Mouse (Mus musculus): ENCODE results near the gene Zswim4. TPM values are rescaled to one million over a fixed set of nuclear protein-coding genes. Genes with fewer than 3 reads are reported as not detected.
"Not testable (repeated sequence)": the region's sequence is repeated elsewhere in the genome, so short reads cannot be mapped to it uniquely, and the experiment has no call there.

The Zswim4 gene
- polyA plus RNA-seq (2016; fragmentation: Nextera tagmentation; extraction: Ambion mirVana): 32.4 and 32.9 TPM in 2 replicates

DNA sequence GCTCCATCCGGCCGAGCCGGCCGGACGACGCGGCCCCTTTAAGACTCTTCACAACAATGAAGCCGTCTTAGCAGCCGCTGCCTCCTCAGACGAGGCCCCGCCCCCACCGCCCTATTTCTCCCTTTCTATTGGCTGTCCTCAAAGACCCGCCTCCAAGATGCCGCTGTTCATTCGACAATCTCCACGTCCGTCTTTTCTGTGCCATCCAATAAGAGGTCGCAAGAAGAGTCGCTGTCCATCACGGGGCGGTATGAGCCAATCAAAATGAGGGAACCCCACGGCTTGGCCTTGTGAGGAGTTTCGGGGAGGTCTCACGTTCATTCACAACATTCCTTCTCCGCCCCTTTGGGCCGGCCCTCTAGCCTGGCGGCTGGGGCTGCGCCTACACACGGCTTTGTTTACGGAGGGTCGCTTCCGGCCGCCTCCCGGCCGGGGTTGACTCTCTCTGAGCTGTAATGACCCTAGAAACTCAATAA lies at the start of gene Zswim4:
Gene Zswim4, minus strand, starts transcription at position 58 of the 476 bp plus-strand sequence.
- peaks cover 21% of the 10 kb centered on the region for H3K36me3 ChIP-seq
- no peaks in the 10 kb centered on the region for H3K9me3 ChIP-seq
- H3K4me3 ChIP-seq: peak within 1 kb of the TSS; percentile 94
- peak within 1 kb of the TSS; percentile 94 for H3K9ac ChIP-seq
- under 1% methylated on average over 33 of the region's 35 CpGs for WGBS
- peak within 1 kb of the TSS; percentile 93 for H3K4me2 ChIP-seq (replicated peaks)
- peaks cover 21% of the 10 kb centered on the region for H3K4me1 ChIP-seq
- peak; percentile 98 for ATAC-seq (ENCODE audit: insufficient number of reproducible peaks, insufficient read depth, low FRiP score, low TSS enrichment)
- H3K27ac ChIP-seq: peak within 1 kb of the TSS; percentile 88
- H3K27me3 ChIP-seq: no peaks in the 10 kb centered on the region

- H3K36me3 ChIP-seq; H3K27me3 ChIP-seq; H3K4me3 ChIP-seq; H3K27ac ChIP-seq; H3K9me3 ChIP-seq; ATAC-seq (ENCODE audit: insufficient number of reproducible peaks, insufficient read depth, low FRiP score, low TSS enrichment); H3K4me1 ChIP-seq; H3K9ac ChIP-seq; H3K4me2 ChIP-seq (replicated peaks): not testable (repeated sequence)
- WGBS: 60% methylated on average over 5 of the region's 5 CpGs
Measured at GRCm38 (mm10) chr8:84285665-84286064, 48.8 kb upstream of the Zswim4 start.

GRCm38 (mm10) chr8:84284608-84285063 lies 47.8 kb upstream of the Zswim4 start:
- no peak for ATAC-seq (ENCODE audit: insufficient number of reproducible peaks, insufficient read depth, low FRiP score, low TSS enrichment)
- 23% methylated on average over 9 of the region's 9 CpGs for WGBS
- Histone ChIP-seq H3K9me3 (no peaks in the 10 kb centered on the region), H3K4me2 (replicated peaks) (peak overlapping the region; percentile 42), H3K36me3 (no peaks in the 10 kb centered on the region), H3K27ac (peak overlapping the region; percentile 87), H3K4me3 (peak overlapping the region; percentile 21), H3K9ac (no peak overlapping the region), H3K27me3 (no peaks in the 10 kb centered on the region), H3K4me1 (peaks cover 5% of the 10 kb centered on the region; the same call in 1 of the 2 replicates)

DNA sequence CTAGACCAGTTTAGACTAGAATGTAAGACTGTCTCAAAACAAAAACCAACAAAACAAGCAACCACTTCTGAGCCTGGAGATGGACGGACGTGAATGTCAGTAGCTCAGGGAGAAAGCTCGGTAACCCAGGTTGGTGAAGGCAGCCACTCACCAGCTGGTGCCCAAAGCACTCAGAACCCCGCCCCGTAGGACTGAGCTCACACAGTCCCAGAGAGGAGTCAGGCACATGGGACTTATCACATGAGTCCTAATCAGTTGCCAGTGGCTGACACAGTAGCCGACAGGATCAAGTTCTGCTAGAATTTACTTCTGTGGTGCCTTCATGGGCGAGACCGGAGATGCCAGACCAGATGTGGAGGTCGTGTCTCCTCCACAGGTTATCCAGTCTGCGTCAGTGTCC lies 43.9 kb upstream of the Zswim4 start:
- Histone ChIP-seq H3K27me3 (no peaks in the 10 kb centered on the region), H3K9ac (no peak overlapping the region), H3K4me3 (no peak overlapping the region), H3K4me2 (replicated peaks) (no peak overlapping the region), H3K4me1 (peaks cover 5% of the 10 kb centered on the region; the same call in 1 of the 2 replicates), H3K27ac (no peak overlapping the region), H3K9me3 (no peaks in the 10 kb centered on the region), H3K36me3 (no peaks in the 10 kb centered on the region)
- no peak for ATAC-seq (ENCODE audit: insufficient number of reproducible peaks, insufficient read depth, low FRiP score, low TSS enrichment)
- 74% methylated on average over 10 of the region's 10 CpGs for WGBS

GRCm38 (mm10) chr8:84276447-84276846 lies 39.6 kb upstream of the Zswim4 start:
- ATAC-seq (ENCODE audit: insufficient number of reproducible peaks, insufficient read depth, low FRiP score, low TSS enrichment): no peak
- H3K9me3 ChIP-seq: no peaks in the 10 kb centered on the region
- WGBS: 62% methylated on average over 1 of the region's 1 CpGs
- H3K27me3 ChIP-seq: no peaks in the 10 kb centered on the region
- no peak overlapping the region for H3K27ac ChIP-seq
- no peaks in the 10 kb centered on the region for H3K36me3 ChIP-seq
- H3K9ac ChIP-seq: no peak overlapping the region
- H3K4me1 ChIP-seq: no peaks in the 10 kb centered on the region
- H3K4me2 ChIP-seq (replicated peaks): no peak overlapping the region
- no peak overlapping the region for H3K4me3 ChIP-seq

DNA sequence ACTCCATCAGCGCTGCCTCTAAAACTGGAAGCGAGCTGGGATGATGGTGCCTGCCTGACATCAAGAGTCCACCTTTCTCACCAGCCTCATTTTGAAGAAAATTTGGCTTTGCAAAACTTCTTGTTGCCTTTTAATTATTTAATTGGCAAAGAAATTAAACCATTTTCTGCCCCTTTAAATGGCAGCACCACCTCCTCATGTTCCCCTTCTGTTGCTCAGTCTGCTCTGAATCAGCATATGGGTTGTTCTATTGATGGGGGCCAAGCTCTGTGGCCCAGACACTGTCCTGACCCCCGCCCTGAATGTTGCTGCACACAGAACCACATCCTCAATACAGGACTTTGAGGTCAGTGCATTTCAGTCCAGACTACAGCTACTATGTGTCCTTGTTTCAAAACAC lies 37.1 kb upstream of the Zswim4 start:
- Histone ChIP-seq H3K9ac (no peak overlapping the region), H3K4me2 (replicated peaks) (no peak overlapping the region), H3K4me3 (no peak overlapping the region), H3K9me3 (no peaks in the 10 kb centered on the region), H3K27me3 (no peaks in the 10 kb centered on the region), H3K36me3 (no peaks in the 10 kb centered on the region), H3K27ac (no peak overlapping the region), H3K4me1 (peaks cover 7% of the 10 kb centered on the region)
- ATAC-seq (ENCODE audit: insufficient number of reproducible peaks, insufficient read depth, low FRiP score, low TSS enrichment): no peak
- 79% methylated on average over 3 of the region's 3 CpGs for WGBS

- Histone ChIP-seq H3K27ac (no peak overlapping the region), H3K4me3 (no peak overlapping the region), H3K9me3 (no peaks in the 10 kb centered on the region), H3K9ac (no peak overlapping the region), H3K27me3 (no peaks in the 10 kb centered on the region), H3K4me1 (peaks cover 7% of the 10 kb centered on the region), H3K36me3 (no peaks in the 10 kb centered on the region), H3K4me2 (replicated peaks) (no peak overlapping the region)
- 86% methylated on average over 4 of the region's 4 CpGs for WGBS
- no peak for ATAC-seq (ENCODE audit: insufficient number of reproducible peaks, insufficient read depth, low FRiP score, low TSS enrichment)
Measured at GRCm38 (mm10) chr8:84272302-84272701, 35.4 kb upstream of the Zswim4 start.

DNA sequence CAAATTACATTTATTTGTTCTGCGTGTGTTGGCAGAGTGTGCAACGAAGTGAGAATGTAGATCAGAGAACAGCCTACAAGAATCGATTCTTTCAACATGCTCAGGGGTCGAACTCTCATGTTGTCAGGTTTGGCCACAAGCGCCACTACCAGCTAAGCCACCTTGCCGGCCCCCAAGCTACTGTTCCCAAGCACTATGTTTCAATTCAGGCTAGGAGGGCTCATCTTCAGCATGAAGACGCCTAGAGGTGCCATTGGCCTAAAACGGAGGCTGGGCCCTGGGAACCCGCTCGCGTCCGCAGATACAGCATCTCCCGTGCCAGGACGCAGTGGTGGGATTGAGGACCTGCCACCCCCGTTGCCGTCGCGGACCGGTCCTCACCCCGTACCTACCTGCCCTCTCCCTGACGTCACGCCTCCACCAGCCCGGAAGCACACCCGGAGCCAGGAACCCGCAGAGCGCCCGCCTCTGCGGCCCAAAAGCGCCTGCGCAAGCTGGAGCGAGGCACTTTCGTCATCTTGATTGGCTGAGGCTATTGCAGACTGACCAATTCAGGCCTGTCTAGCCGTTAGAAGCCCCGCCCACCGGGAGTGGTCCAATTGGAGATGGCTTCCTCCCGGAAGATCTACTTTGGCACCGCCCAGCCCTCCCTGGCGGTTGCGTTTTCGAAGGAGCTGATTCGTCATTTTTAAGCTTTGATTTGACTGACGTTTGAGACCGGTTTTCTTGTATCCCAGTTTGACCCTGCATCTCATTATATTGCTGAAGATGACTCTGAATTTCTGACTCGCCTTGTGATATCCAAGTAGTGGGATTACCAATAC lies 33.3 kb upstream of the Zswim4 start, which contains the start of gene Ccdc130:
Gene Ccdc130, minus strand, starts transcription at position 431 of the 824 bp plus-strand sequence.
- Histone ChIP-seq H3K27ac (peak within 1 kb of the TSS; percentile 31; the same call in 1 of the 2 replicates), H3K9ac (peak within 1 kb of the TSS; percentile 83), H3K9me3 (no peaks in the 10 kb centered on the region), H3K4me2 (replicated peaks) (peak within 1 kb of the TSS; percentile 85), H3K36me3 (peaks cover 11% of the 10 kb centered on the region), H3K4me3 (peak within 1 kb of the TSS; percentile 81), H3K4me1 (peaks cover 7% of the 10 kb centered on the region), H3K27me3 (no peaks in the 10 kb centered on the region)
- ATAC-seq (ENCODE audit: insufficient number of reproducible peaks, insufficient read depth, low FRiP score, low TSS enrichment): peak; percentile 99
- 2% methylated on average over 44 of the region's 44 CpGs for WGBS

DNA sequence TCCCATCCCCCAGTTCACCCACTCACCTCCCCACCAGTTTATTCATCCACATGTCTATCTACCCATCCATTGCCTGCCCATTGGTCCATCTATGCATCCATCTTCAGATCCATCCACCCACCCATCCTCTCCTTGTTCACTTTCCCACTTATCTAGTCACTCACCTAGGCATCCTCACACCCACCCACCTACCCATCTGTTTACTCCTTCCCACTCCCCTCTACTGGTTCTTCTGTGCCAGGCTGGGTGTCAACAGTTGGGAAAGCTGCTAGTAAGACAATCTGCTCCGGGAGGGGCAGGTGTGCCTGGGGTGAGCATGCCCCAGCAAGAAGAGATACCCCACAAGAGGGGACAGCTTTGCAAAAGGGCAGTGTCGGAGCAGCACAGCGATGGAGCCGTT lies 24.2 kb upstream of the Zswim4 start:
- H3K27me3 ChIP-seq: no peaks in the 10 kb centered on the region
- WGBS: 92% methylated on average over 4 of the region's 4 CpGs
- H3K9ac ChIP-seq: no peak overlapping the region
- peaks cover 4% of the 10 kb centered on the region; the same call in 1 of the 2 replicates for H3K4me1 ChIP-seq
- ATAC-seq (ENCODE audit: insufficient number of reproducible peaks, insufficient read depth, low FRiP score, low TSS enrichment): no peak
- H3K9me3 ChIP-seq: no peaks in the 10 kb centered on the region
- no peak overlapping the region for H3K4me2 ChIP-seq (replicated peaks)
- H3K36me3 ChIP-seq: peaks cover 77% of the 10 kb centered on the region
- no peak overlapping the region for H3K4me3 ChIP-seq
- no peak overlapping the region for H3K27ac ChIP-seq

DNA sequence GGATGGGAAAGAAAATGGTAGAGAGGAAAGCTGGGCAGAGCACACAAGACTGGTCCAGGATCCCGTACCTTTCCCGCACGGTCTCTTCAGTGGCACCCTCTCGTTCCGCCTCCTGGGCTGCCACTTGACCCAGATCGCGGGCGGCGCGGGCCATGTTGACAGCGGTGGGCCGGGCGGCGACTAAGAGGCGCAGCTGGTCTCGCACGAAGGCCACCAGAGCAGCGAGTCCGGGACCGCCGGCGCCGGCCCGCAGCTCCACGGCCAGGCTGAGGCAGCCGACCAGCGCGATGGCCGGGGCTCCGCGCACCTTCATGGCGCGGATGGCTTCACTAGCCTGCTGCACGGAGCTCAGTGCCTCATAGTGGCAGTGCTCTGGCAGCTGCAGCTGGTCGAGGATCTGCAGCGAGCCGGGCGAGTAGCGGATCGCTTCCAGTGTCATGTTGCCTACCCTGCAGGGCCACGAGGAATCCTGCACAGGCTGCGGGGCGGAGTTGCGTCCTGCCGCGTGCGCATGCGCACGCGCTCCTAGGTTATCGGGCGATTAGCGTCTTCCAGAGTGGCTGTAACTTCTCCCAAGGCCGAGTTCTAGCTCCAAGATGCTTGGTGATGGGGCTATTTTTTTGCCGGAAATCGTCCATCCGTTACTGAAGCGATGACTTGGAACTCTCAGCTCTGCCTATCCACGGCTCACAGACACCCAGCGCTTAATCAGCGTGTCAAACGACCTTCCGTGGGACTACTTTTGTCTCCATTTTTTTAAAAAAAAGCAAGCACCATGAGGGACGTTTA lies 20.2 kb upstream of the Zswim4 start, which contains the start of gene Mri1:
Gene Mri1, minus strand, starts transcription at position 505 of the 789 bp plus-strand sequence.
- peak within 1 kb of the TSS; percentile 95 for H3K27ac ChIP-seq
- peak within 1 kb of the TSS; percentile 77 for H3K9ac ChIP-seq
- H3K4me3 ChIP-seq: peak within 1 kb of the TSS; percentile 79
- H3K4me1 ChIP-seq: peaks cover 9% of the 10 kb centered on the region; the same call in 1 of the 2 replicates
- ATAC-seq (ENCODE audit: insufficient number of reproducible peaks, insufficient read depth, low FRiP score, low TSS enrichment): peak; percentile 79
- H3K27me3 ChIP-seq: no peaks in the 10 kb centered on the region
- H3K36me3 ChIP-seq: peaks cover 71% of the 10 kb centered on the region
- H3K9me3 ChIP-seq: no peaks in the 10 kb centered on the region
- H3K4me2 ChIP-seq (replicated peaks): peak within 1 kb of the TSS; percentile 94
- under 1% methylated on average over 64 of the region's 64 CpGs for WGBS

DNA sequence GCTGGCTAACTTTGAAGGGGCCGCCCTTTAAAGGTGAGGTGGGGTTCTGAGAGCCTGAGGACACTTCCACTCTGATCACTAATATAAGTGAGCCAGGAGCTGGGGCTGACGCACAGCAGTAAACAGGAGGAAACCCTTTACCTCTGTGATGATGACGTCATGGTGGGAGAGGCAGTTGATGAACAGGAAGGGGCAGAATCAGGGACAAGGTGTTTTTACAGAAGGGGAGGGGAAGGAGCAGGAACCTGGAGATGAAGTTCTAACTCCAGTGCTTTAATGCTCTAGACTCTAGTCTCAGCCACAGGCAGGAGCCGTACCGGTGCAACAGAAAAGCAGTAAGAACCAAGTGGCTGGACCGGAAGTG lies 19.6 kb upstream of the Zswim4 start:
- peak overlapping the region; percentile 95 for H3K27ac ChIP-seq
- peak overlapping the region; percentile 94 for H3K4me2 ChIP-seq (replicated peaks)
- peaks cover 72% of the 10 kb centered on the region for H3K36me3 ChIP-seq
- 15% methylated on average over 6 of the region's 6 CpGs for WGBS
- peak; percentile 22; the same call in 1 of the 2 replicates for ATAC-seq (ENCODE audit: insufficient number of reproducible peaks, insufficient read depth, low FRiP score, low TSS enrichment)
- peaks cover 9% of the 10 kb centered on the region; the same call in 1 of the 2 replicates for H3K4me1 ChIP-seq
- H3K4me3 ChIP-seq: peak overlapping the region; percentile 79
- no peaks in the 10 kb centered on the region for H3K9me3 ChIP-seq
- H3K9ac ChIP-seq: peak overlapping the region; percentile 77
- no peaks in the 10 kb centered on the region for H3K27me3 ChIP-seq
